Mouse (Mus musculus) forebrain, embryonic 15.5 days (tissue): ENCODE measurements at regions not wholly inside any gene's neighbourhood (a gene's known extent, or its start where the extent isn't known, plus 50 kb on each side); places are given as distances from the start of the nearest gene placed in this dataset.

ENCODE experiments used
- ATAC-seq: fragments of 200-750 bp; cut with Nextera tagmentation; replicated peaks from 2 replicates; pipeline ENCODE4 v1.8.0; 2017; ENCODE audit warnings: mild to moderate bottlenecking, moderate TSS enrichment, moderate library complexity
- H3K27ac ChIP-seq: fragments of 300-500 bp; sonication (generic); replicated peaks from 2 replicates; pipeline ENCODE4 v1.5.1; 2015; ENCODE audit warnings: mild to moderate bottlenecking, inconsistent platforms
- H3K27me3 ChIP-seq: fragments of 300-500 bp; sonication (generic); 2 replicates; pipeline ENCODE4 v1.6.1; 2015; ENCODE audit warnings: inconsistent platforms
- H3K36me3 ChIP-seq: fragments of 300-500 bp; sonication (generic); 2 replicates; pipeline ENCODE4 v1.6.1; 2015; ENCODE audit warnings: mild to moderate bottlenecking, inconsistent platforms
- H3K4me1 ChIP-seq: fragments of 300-500 bp; sonication (generic); 2 replicates; pipeline ENCODE4 v1.6.1; 2015; ENCODE audit warnings: inconsistent platforms
- H3K4me2 ChIP-seq: fragments of 300-500 bp; sonication (generic); replicated peaks from 2 replicates; pipeline ENCODE4 v1.6.1; 2015; ENCODE audit warnings: mild to moderate bottlenecking, inconsistent platforms
- H3K4me3 ChIP-seq: fragments of 300-500 bp; sonication (generic); 2 replicates; pipeline ENCODE4 v1.5.1; 2015; ENCODE audit warnings: mild to moderate bottlenecking, inconsistent platforms
- H3K9ac ChIP-seq: fragments of 300-500 bp; sonication (generic); replicated peaks from 2 replicates; pipeline ENCODE4 v1.6.1; 2015; ENCODE audit warnings: mild to moderate bottlenecking, inconsistent platforms
- H3K9me3 ChIP-seq: fragments of 300-500 bp; sonication (generic); 2 replicates; pipeline ENCODE4 v1.6.1; 2016; ENCODE audit warnings: inconsistent platforms
- WGBS: fragments of 180-500 bp; shearing (Covaris S2); methylation state at CpG from one replicate; pipeline ENCODE4 v1.1.7; 2015; ENCODE audit warnings: mixed read lengths; 5-methylcytosine and 5-hydroxymethylcytosine counted together

- Histone ChIP-seq H3K9ac (no peak overlapping the region), H3K4me2 (no peak overlapping the region), H3K4me1 (no peaks in the 10 kb centered on the region), H3K27me3 (no peaks in the 10 kb centered on the region), H3K27ac (no peak overlapping the region), H3K36me3 (no peaks in the 10 kb centered on the region), H3K9me3 (no peaks in the 10 kb centered on the region), H3K4me3 (no peak overlapping the region)
- 0 out of 2 replicates have a peak, but pooled peaks have one; percentile 38 for ATAC-seq
- WGBS: 36% methylated on average over 2 of the region's 2 CpGs
These were observed 57.3 kb upstream of the Gm9972 start for GRCm38 (mm10) chr11:42978245-42978644.
